ENCODE assay signal across 10 mouse cellular contexts in the genomic region with DNA sequence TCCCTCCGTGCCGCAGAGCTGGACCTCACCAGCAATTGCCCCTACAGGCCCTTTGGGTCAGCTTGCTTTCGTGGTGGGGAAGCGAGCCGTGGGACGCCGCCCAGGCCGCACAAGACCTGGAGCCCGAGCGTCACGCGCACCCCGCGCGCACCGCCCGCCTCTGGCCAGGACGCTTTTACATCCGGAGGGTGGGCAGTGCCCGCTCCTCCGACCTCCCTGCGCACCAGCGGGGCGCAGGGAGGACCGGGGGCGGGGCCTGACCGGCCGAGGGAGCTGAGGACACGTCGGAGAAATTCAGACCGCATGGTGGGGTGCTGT. TPM values are rescaled to one million over a fixed set of nuclear protein-coding genes. Genes with fewer than 3 reads are reported as not detected.
DNase-seq lines count a peak whose midpoint lies in the region; ATAC-seq lines count a peak whose summit lies in the region.
"Had no signal": no experiment of that assay in that cellular context is flagged by ENCODE, and none has a peak within 500 bp of the region (broad histone marks: within the 10 kb centered on the region; RNA-seq: fewer than 3 reads in every experiment).

No protein-coding gene starts in this region.

- 2% methylated on average over 30 of the region's 31 CpGs for WGBS in hindbrain, embryonic 12.5 days
- WGBS in hindbrain, embryonic 14.5 days: 3% methylated on average over 31 of the region's 31 CpGs
- 3% methylated on average over 31 of the region's 31 CpGs for WGBS in neural tube, embryonic 13.5 days

- H3K9ac ChIP-seq in hindbrain, embryonic 12.5 days: no peak overlapping the region; the same call in 1 of the 2 replicates
- no peak overlapping the region for H3K9ac ChIP-seq in hindbrain, embryonic 14.5 days
- no peak overlapping the region for H3K9ac ChIP-seq in neural tube, embryonic 13.5 days

- peak overlapping the region; percentile 23; the same call in 1 of the 2 replicates for H3K27ac ChIP-seq in hindbrain, embryonic 12.5 days
- H3K27ac ChIP-seq in hindbrain, embryonic 14.5 days: no peak overlapping the region
- no peak overlapping the region for H3K27ac ChIP-seq in neural tube, embryonic 13.5 days (replicated peaks)

- no peaks in the 10 kb centered on the region for H3K9me3 ChIP-seq in hindbrain, embryonic 12.5 days (replicated peaks)
- H3K9me3 ChIP-seq in hindbrain, embryonic 14.5 days (ENCODE audit: control insufficient read depth, low read length): no peaks in the 10 kb centered on the region
- no peaks in the 10 kb centered on the region for H3K9me3 ChIP-seq in neural tube, embryonic 13.5 days

- H3K4me3 ChIP-seq in hindbrain, embryonic 12.5 days: peak overlapping the region; percentile 23
- no peak overlapping the region for H3K4me3 ChIP-seq in hindbrain, embryonic 14.5 days (replicated peaks; ENCODE audit: low read length)
- peak overlapping the region; percentile 36; the same call in 1 of the 2 replicates for H3K4me3 ChIP-seq in neural tube, embryonic 13.5 days

- no peaks in the 10 kb centered on the region for H3K36me3 ChIP-seq in hindbrain, embryonic 12.5 days
- H3K36me3 ChIP-seq in hindbrain, embryonic 14.5 days (replicated peaks; ENCODE audit: control insufficient read depth, insufficient read depth): no peaks in the 10 kb centered on the region
- H3K36me3 ChIP-seq in neural tube, embryonic 13.5 days: no peaks in the 10 kb centered on the region

- peak overlapping the region; percentile 62 for H3K4me2 ChIP-seq in hindbrain, embryonic 12.5 days (replicated peaks)
- H3K4me2 ChIP-seq in hindbrain, embryonic 14.5 days (replicated peaks): no peak overlapping the region
- peak overlapping the region; percentile 35 for H3K4me2 ChIP-seq in neural tube, embryonic 13.5 days

- peak; percentile 18 for DNase-seq in embryo, embryonic 10.5 days (ENCODE audit: low spot score)
- DNase-seq in embryo, embryonic 11 days: no peak
- DNase-seq in hindbrain, embryonic 14.5 days (ENCODE audit: low spot score): no peak
- DNase-seq in retina, postnatal 1 day: peak; percentile 30
- no peak for DNase-seq in retina, embryonic 14.5 days (ENCODE audit: low spot score)
- DNase-seq in spleen, postnatal 4 days (ENCODE audit: low spot score in 2 of 2): no peak
- DNase-seq: adrenal gland, postnatal 10 days; midbrain, embryonic 14.5 days had no signal

- peaks cover 43% of the 10 kb centered on the region for H3K4me1 ChIP-seq in hindbrain, embryonic 12.5 days
- H3K4me1 ChIP-seq in hindbrain, embryonic 14.5 days (replicated peaks; ENCODE audit: control insufficient read depth, insufficient read depth, low read length): peaks cover 16% of the 10 kb centered on the region
- H3K4me1 ChIP-seq in neural tube, embryonic 13.5 days (replicated peaks): peaks cover 50% of the 10 kb centered on the region

- ATAC-seq in hindbrain, embryonic 12.5 days (ENCODE audit: low FRiP score): no peak
- ATAC-seq in hindbrain, embryonic 14.5 days (ENCODE audit: low FRiP score): no peak
- ATAC-seq in neural tube, embryonic 13.5 days (ENCODE audit: low read depth): no peak

- peaks cover 97% of the 10 kb centered on the region for H3K27me3 ChIP-seq in hindbrain, embryonic 12.5 days
- peaks cover 89% of the 10 kb centered on the region for H3K27me3 ChIP-seq in hindbrain, embryonic 14.5 days (ENCODE audit: control insufficient read depth, insufficient read depth, low read length)
- peaks cover 97% of the 10 kb centered on the region for H3K27me3 ChIP-seq in neural tube, embryonic 13.5 days

RNA-seq across cellular contexts. Expression of gene Tbx1, which starts 1.8 kb away (rescaled TPM):
- polyA plus RNA-seq in hindbrain, embryonic 12.5 days (2016; fragmentation: Nextera tagmentation; extraction: Ambion mirVana): 15.4 and 15.5 TPM in 2 replicates
- polyA plus RNA-seq in hindbrain, embryonic 14.5 days (2014; fragmentation: Nextera tagmentation; extraction: Ambion mirVana): 0.94 and 1.2 TPM in 2 replicates
- polyA plus RNA-seq in neural tube, embryonic 13.5 days (2015; fragmentation: Nextera tagmentation; extraction: Ambion mirVana): 1.5 and 2.2 TPM in 2 replicates

RNA-seq across cellular contexts. Expression of gene Gp1bb, which starts 33.5 kb away (rescaled TPM):
- 10.1 and 11.1 TPM in 2 replicates for polyA plus RNA-seq in hindbrain, embryonic 12.5 days (2016; fragmentation: Nextera tagmentation; extraction: Ambion mirVana)
- polyA plus RNA-seq in hindbrain, embryonic 14.5 days (2014; fragmentation: Nextera tagmentation; extraction: Ambion mirVana): 13.7 and 16.7 TPM in 2 replicates
- 9.5 and 13.6 TPM in 2 replicates for polyA plus RNA-seq in neural tube, embryonic 13.5 days (2015; fragmentation: Nextera tagmentation; extraction: Ambion mirVana)

RNA-seq across cellular contexts. Expression of gene Gm49601, which starts 37.5 kb away (rescaled TPM):
- polyA plus RNA-seq in hindbrain, embryonic 12.5 days (2016; fragmentation: Nextera tagmentation; extraction: Ambion mirVana): 12.6 and 13.5 TPM in 2 replicates
- 6.9 and 10.1 TPM in 2 replicates for polyA plus RNA-seq in hindbrain, embryonic 14.5 days (2014; fragmentation: Nextera tagmentation; extraction: Ambion mirVana)
- 14.1 and 19.2 TPM in 2 replicates for polyA plus RNA-seq in neural tube, embryonic 13.5 days (2015; fragmentation: Nextera tagmentation; extraction: Ambion mirVana)

RNA-seq across cellular contexts. Expression of gene Sept5, which starts 41.1 kb away (rescaled TPM):
- polyA plus RNA-seq in hindbrain, embryonic 12.5 days (2016; fragmentation: Nextera tagmentation; extraction: Ambion mirVana): 98.7 and 105 TPM in 2 replicates
- 192 and 218 TPM in 2 replicates for polyA plus RNA-seq in hindbrain, embryonic 14.5 days (2014; fragmentation: Nextera tagmentation; extraction: Ambion mirVana)
- 163 and 189 TPM in 2 replicates for polyA plus RNA-seq in neural tube, embryonic 13.5 days (2015; fragmentation: Nextera tagmentation; extraction: Ambion mirVana)

Comparison
In these comparisons a context has a peak if more than half of its experiments do, and no peak if none do; other contexts are left out.
1. DNase-seq: peak in embryo, embryonic 10.5 days (single experiment) and retina, postnatal 1 day (single experiment); none in embryo, embryonic 11 days (single experiment), hindbrain, embryonic 14.5 days (single experiment), retina, embryonic 14.5 days (single experiment) and spleen, postnatal 4 days (0 of 2).